Mouse (Mus musculus): ENCODE data around the gene Tspan11. TPM values are rescaled to one million over a fixed set of nuclear protein-coding genes. Genes with fewer than 3 reads are reported as not detected.
A peak's percentile ranks its signal among the peaks of the same experiment; 100 is the strongest.

Gene Tspan11
- polyA plus RNA-seq, 1 experiment from 2014 or later = 11.8 TPM

GRCm38 (mm10) chr6:127978941-127979340 is 91.6 kb downstream of the Tspan11 start:
- Histone ChIP-seq H3K4me3 (no peak overlapping the region), H3K9me3 (no peaks in the 10 kb centered on the region), H3K4me2 (replicated peaks) (no peak overlapping the region), H3K4me1 (peaks cover 15% of the 10 kb centered on the region), H3K27ac (replicated peaks) (no peak overlapping the region), H3K36me3 (no peaks in the 10 kb centered on the region), H3K27me3 (no peaks in the 10 kb centered on the region), H3K9ac (replicated peaks) (no peak overlapping the region)
- WGBS = 51% methylated on average over 20 of the region's 20 CpGs
- no peak for ATAC-seq (replicated peaks)

- no peaks in the 10 kb centered on the region for H3K27me3 ChIP-seq
- peaks cover 11% of the 10 kb centered on the region for H3K4me1 ChIP-seq
- H3K4me2 ChIP-seq (replicated peaks) = no peak overlapping the region
- no peaks in the 10 kb centered on the region for H3K36me3 ChIP-seq
- ATAC-seq (replicated peaks) = no peak
- H3K4me3 ChIP-seq = no peak overlapping the region
- no peaks in the 10 kb centered on the region for H3K9me3 ChIP-seq
- no peak overlapping the region for H3K27ac ChIP-seq (replicated peaks)
- 95% methylated on average over 5 of the region's 5 CpGs for WGBS
- no peak overlapping the region for H3K9ac ChIP-seq (replicated peaks)
Observed at GRCm38 (mm10) chr6:127979831-127980230, 92.4 kb downstream of the Tspan11 start.

- no peak for ATAC-seq (replicated peaks)
- Histone ChIP-seq H3K4me3 (no peak overlapping the region), H3K4me2 (replicated peaks) (no peak overlapping the region), H3K27ac (replicated peaks) (no peak overlapping the region), H3K9ac (replicated peaks) (no peak overlapping the region), H3K4me1 (peaks cover 11% of the 10 kb centered on the region), H3K36me3 (no peaks in the 10 kb centered on the region), H3K27me3 (no peaks in the 10 kb centered on the region), H3K9me3 (no peaks in the 10 kb centered on the region)
- 65% methylated on average over 11 of the region's 11 CpGs for WGBS
Observed at GRCm38 (mm10) chr6:127980381-127981045, 93.1 kb downstream of the Tspan11 start.

- H3K36me3 ChIP-seq = no peaks in the 10 kb centered on the region
- H3K27ac ChIP-seq (replicated peaks) = no peak overlapping the region
- H3K4me3 ChIP-seq = no peak overlapping the region
- H3K9me3 ChIP-seq = no peaks in the 10 kb centered on the region
- H3K27me3 ChIP-seq = no peaks in the 10 kb centered on the region
- 59% methylated on average over 8 of the region's 8 CpGs for WGBS
- no peak overlapping the region for H3K4me2 ChIP-seq (replicated peaks)
- no peak overlapping the region for H3K9ac ChIP-seq (replicated peaks)
- ATAC-seq (replicated peaks) = no peak
- H3K4me1 ChIP-seq = peaks cover 11% of the 10 kb centered on the region
Observed at GRCm38 (mm10) chr6:127981176-127981575, 93.8 kb downstream of the Tspan11 start.

- Histone ChIP-seq H3K4me3 (no peak overlapping the region), H3K9me3 (no peaks in the 10 kb centered on the region), H3K27ac (replicated peaks) (no peak overlapping the region), H3K9ac (replicated peaks) (no peak overlapping the region), H3K4me1 (peaks cover 13% of the 10 kb centered on the region), H3K4me2 (replicated peaks) (no peak overlapping the region), H3K27me3 (no peaks in the 10 kb centered on the region), H3K36me3 (no peaks in the 10 kb centered on the region)
- WGBS = 58% methylated on average over 9 of the region's 9 CpGs
- no peak for ATAC-seq (replicated peaks)
Observed at GRCm38 (mm10) chr6:127986357-127986756, 99.0 kb downstream of the Tspan11 start.

GRCm38 (mm10) chr6:127987374-127987773 is 100.0 kb downstream of the Tspan11 start:
- Histone ChIP-seq H3K4me2 (replicated peaks) (no peak overlapping the region), H3K4me1 (peaks cover 10% of the 10 kb centered on the region), H3K36me3 (no peaks in the 10 kb centered on the region), H3K27ac (replicated peaks) (no peak overlapping the region), H3K9ac (replicated peaks) (no peak overlapping the region), H3K9me3 (no peaks in the 10 kb centered on the region), H3K27me3 (no peaks in the 10 kb centered on the region), H3K4me3 (no peak overlapping the region)
- WGBS = 95% methylated on average over 14 of the region's 14 CpGs
- ATAC-seq (replicated peaks) = no peak

GRCm38 (mm10) chr6:127988944-127989494 is 101.6 kb downstream of the Tspan11 start:
- no peaks in the 10 kb centered on the region for H3K9me3 ChIP-seq
- ATAC-seq (replicated peaks) = no peak
- H3K4me2 ChIP-seq (replicated peaks) = no peak overlapping the region
- no peaks in the 10 kb centered on the region for H3K27me3 ChIP-seq
- H3K4me3 ChIP-seq = no peak overlapping the region
- H3K9ac ChIP-seq (replicated peaks) = no peak overlapping the region
- H3K36me3 ChIP-seq = no peaks in the 10 kb centered on the region
- WGBS = 69% methylated on average over 12 of the region's 12 CpGs
- peaks cover 10% of the 10 kb centered on the region for H3K4me1 ChIP-seq
- no peak overlapping the region for H3K27ac ChIP-seq (replicated peaks)

GRCm38 (mm10) chr6:127989624-127990212 is 102.3 kb downstream of the Tspan11 start:
- Histone ChIP-seq H3K27me3 (no peaks in the 10 kb centered on the region), H3K27ac (replicated peaks) (no peak overlapping the region), H3K4me1 (peaks cover 10% of the 10 kb centered on the region), H3K4me2 (replicated peaks) (no peak overlapping the region), H3K4me3 (no peak overlapping the region), H3K9me3 (no peaks in the 10 kb centered on the region), H3K36me3 (no peaks in the 10 kb centered on the region), H3K9ac (replicated peaks) (no peak overlapping the region)
- WGBS = 64% methylated on average over 11 of the region's 11 CpGs
- ATAC-seq (replicated peaks) = peak; percentile 42

- no peak for ATAC-seq (replicated peaks)
- Histone ChIP-seq H3K9ac (replicated peaks) (no peak overlapping the region), H3K27ac (replicated peaks) (no peak overlapping the region), H3K4me2 (replicated peaks) (no peak overlapping the region), H3K27me3 (no peaks in the 10 kb centered on the region), H3K4me1 (peaks cover 10% of the 10 kb centered on the region), H3K9me3 (no peaks in the 10 kb centered on the region), H3K4me3 (no peak overlapping the region), H3K36me3 (no peaks in the 10 kb centered on the region)
- 94% methylated on average over 11 of the region's 11 CpGs for WGBS
Observed at GRCm38 (mm10) chr6:127991509-127992176, 104.3 kb downstream of the Tspan11 start.

- Histone ChIP-seq H3K9me3 (no peaks in the 10 kb centered on the region), H3K27ac (replicated peaks) (no peak overlapping the region), H3K27me3 (no peaks in the 10 kb centered on the region), H3K4me1 (peaks cover 10% of the 10 kb centered on the region), H3K4me3 (no peak overlapping the region), H3K36me3 (no peaks in the 10 kb centered on the region), H3K4me2 (replicated peaks) (no peak overlapping the region), H3K9ac (replicated peaks) (no peak overlapping the region)
- WGBS = 80% methylated on average over 8 of the region's 8 CpGs
- ATAC-seq (replicated peaks) = no peak
Observed at GRCm38 (mm10) chr6:127992993-127993392, 105.6 kb downstream of the Tspan11 start.

- Histone ChIP-seq H3K36me3 (no peaks in the 10 kb centered on the region), H3K27ac (replicated peaks) (no peak overlapping the region), H3K9me3 (no peaks in the 10 kb centered on the region), H3K4me2 (replicated peaks) (no peak overlapping the region), H3K9ac (replicated peaks) (no peak overlapping the region), H3K4me3 (no peak overlapping the region), H3K27me3 (no peaks in the 10 kb centered on the region), H3K4me1 (0 out of 2 replicates have a peak, but pooled peaks cover 3% of the 10 kb centered on the region)
- ATAC-seq (replicated peaks) = no peak
- 85% methylated on average over 5 of the region's 5 CpGs for WGBS
Observed at GRCm38 (mm10) chr6:127996928-127997327, 109.5 kb downstream of the Tspan11 start.

- H3K9ac ChIP-seq (replicated peaks) = no peak overlapping the region
- no peak overlapping the region for H3K4me2 ChIP-seq (replicated peaks)
- H3K4me3 ChIP-seq = no peak overlapping the region
- no peak overlapping the region for H3K27ac ChIP-seq (replicated peaks)
- H3K9me3 ChIP-seq = no peaks in the 10 kb centered on the region
- H3K27me3 ChIP-seq = no peaks in the 10 kb centered on the region
- no peaks in the 10 kb centered on the region for H3K36me3 ChIP-seq
- ATAC-seq (replicated peaks) = no peak
- H3K4me1 ChIP-seq = peaks cover 11% of the 10 kb centered on the region; the same call in 1 of the 2 replicates
- WGBS = 81% methylated on average over 2 of the region's 2 CpGs
Observed at GRCm38 (mm10) chr6:127999118-127999517, 111.7 kb downstream of the Tspan11 start.

Data from forebrain, embryonic 15.5 days (tissue).